Mouse (Mus musculus) liver (tissue): Measurements from ENCODE around the gene 6430548M08Rik.

Experiments used
- DNase-seq: peaks from one replicate; pipeline ENCODE4 v3.0.0-alpha.2; 2020; ENCODE audit warnings: mixed read lengths

Gene 6430548M08Rik

DNA sequence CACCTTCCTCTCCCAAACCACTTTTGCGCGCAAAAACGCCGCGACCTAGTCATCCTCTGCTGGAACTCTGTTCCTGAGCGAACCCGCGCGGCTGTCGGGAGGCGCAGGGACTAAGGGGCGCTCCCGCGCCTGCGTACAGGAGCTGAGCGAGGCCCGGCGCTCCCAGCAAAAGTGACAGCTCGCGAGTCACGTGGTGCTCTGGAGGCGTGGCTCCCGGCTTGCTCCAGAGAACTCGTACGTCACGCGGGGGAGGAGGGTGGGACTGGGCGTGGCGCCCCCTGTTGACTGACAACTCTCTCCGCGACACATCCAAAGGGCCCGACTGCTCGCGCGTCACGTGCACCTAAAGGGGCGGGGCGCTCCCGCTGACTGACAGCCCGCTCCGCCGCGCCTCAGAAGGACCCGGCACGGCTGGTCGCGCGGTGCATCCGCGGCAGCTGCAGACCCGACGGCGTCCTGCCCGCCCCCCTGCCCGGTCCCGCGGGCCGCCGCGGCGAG is at the start of gene 6430548M08Rik:
Gene 6430548M08Rik, plus strand, starts transcription at position 395 of the 498 bp plus-strand sequence.
- DNase-seq = peak; percentile 100

- no peak for DNase-seq
Measured at GRCm38 (mm10) chr8:120065611-120066010, 48.3 kb upstream of the 6430548M08Rik start.

GRCm38 (mm10) chr8:120066226-120066625 is 47.7 kb upstream of the 6430548M08Rik start:
- DNase-seq = no peak

GRCm38 (mm10) chr8:120067936-120068668 is 45.9 kb upstream of the 6430548M08Rik start:
- no peak for DNase-seq

GRCm38 (mm10) chr8:120071684-120072083 is 42.3 kb upstream of the 6430548M08Rik start:
- peak; percentile 79 for DNase-seq

DNA sequence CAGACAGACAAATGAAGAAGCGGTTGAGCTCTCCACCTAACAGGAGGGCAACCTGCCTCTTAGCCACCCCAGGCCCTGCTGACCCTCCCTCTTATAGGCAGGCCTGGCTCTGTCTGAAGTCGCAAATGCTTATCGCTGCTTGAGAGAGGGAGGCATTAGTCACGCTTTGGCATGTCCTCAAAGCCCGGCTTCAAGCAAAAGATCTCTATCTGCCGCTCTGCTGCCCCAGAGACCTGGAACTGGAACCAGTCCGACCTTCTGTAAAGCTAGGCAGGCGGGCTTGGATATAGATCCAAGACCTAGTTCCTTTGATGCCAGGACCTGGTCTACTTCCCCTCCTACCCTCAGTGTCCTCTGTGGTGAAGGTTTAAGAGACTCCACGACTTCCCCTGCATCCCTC is 41.7 kb upstream of the 6430548M08Rik start:
- no peak for DNase-seq

- no peak for DNase-seq
Measured at GRCm38 (mm10) chr8:120072827-120073226, 41.1 kb upstream of the 6430548M08Rik start.

DNA sequence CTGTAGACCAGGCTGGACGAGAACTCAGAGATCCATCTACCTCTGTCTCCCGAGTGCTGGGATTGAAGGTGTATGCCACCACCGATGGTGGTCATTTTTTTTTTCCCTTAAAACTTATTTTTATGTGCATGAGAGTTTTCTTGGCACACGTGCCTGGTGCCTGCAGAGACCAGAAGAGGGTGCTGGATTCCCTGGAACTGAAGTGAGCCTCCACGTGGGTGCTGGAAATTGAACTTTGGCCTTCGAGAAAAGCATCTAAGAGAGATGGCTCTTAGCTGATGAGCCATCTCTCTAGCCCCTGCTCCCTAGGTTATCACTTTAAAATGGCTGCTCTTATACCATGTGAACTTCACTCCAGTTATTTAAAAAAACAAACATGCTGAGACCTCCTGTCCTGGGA is 39.4 kb upstream of the 6430548M08Rik start:
- DNase-seq = no peak

- DNase-seq = no peak
Measured at GRCm38 (mm10) chr8:120075347-120075746, 38.6 kb upstream of the 6430548M08Rik start.

- peak; percentile 80 for DNase-seq
Measured at GRCm38 (mm10) chr8:120078080-120078479, 35.9 kb upstream of the 6430548M08Rik start.

DNA sequence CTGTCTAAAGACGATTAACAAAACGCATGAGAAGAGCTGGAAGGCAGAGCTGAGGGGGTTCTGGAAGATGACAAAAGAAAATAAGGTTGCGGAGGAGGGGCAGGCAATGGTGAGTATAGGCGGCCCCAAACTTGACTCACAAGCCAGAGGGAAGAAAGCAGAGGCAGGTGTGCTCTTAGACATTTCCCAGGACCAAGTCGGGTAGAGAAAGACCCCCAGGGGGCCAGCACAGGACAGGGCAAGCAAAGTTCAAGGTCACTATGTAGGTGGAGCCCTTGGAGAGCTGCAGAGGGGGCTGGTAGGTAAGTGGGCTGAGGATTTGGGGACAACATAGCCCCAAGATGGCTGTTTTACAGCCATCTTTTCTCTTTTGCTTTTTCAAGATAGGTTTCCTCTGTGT is 34.6 kb upstream of the 6430548M08Rik start:
- DNase-seq = no peak

- no peak for DNase-seq
Measured at GRCm38 (mm10) chr8:120083261-120083660, 30.7 kb upstream of the 6430548M08Rik start.

DNA sequence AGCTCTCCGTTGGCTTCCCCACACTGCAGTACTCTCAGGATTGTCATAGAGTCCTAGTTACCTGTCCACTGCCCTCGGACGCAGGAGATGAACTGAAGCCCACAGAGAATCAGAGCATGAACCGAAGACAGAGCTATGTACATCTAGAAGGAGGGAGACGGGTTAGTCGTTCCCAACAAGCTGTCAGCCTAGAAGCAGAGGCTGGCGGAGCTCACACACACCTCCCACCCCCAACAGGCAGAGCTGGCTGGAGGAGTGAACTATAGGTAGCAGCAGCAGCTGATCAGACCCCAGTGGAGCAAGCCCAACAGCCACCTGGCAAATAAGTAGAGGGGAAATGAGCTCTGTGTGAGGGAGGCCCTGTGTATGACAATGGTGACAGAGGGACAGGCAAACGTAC is 29.2 kb upstream of the 6430548M08Rik start:
- DNase-seq = no peak

DNA sequence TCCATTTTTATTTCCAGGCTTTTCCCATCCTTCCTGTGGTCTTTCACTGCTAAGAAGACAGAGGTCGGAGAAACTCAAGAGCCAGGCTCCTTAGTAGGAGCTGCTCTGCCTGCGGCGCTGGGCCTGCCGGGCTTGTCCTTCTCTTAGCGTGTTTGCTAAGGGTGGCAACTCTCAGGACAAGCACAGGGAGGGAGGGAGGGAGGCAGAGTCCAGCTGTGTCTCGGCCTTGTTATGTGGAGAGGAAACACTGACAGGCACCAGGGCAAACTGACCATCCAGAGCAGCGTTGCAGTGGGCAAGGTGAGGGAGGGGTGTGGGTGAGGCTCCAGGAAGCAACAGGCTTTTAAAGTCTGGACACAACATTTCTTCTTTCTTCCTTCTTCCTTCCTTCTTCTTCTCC is 24.4 kb upstream of the 6430548M08Rik start:
- no peak for DNase-seq

- DNase-seq = no peak
Measured at GRCm38 (mm10) chr8:120091032-120091431, 22.9 kb upstream of the 6430548M08Rik start.

DNA sequence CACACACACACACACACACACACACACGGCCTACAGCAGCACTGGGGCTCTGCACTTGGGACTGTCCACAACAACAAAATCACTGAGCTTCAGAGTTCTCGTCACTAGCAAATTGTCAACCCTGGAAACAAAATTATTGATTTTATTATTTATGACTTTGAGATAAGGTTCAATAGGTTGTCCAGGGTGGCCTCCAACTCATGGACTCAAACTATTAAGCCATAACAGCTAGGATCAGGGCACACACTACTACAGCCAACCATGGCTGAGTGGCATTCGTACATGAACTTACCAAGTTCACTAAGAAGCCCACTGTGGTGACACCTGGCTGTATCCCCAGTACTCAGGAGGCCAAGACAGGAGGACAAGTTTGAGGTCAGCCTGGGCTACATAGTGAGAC is 20.8 kb upstream of the 6430548M08Rik start:
- DNase-seq = no peak

GRCm38 (mm10) chr8:120094801-120095200 is 19.2 kb upstream of the 6430548M08Rik start:
- DNase-seq = no peak

DNA sequence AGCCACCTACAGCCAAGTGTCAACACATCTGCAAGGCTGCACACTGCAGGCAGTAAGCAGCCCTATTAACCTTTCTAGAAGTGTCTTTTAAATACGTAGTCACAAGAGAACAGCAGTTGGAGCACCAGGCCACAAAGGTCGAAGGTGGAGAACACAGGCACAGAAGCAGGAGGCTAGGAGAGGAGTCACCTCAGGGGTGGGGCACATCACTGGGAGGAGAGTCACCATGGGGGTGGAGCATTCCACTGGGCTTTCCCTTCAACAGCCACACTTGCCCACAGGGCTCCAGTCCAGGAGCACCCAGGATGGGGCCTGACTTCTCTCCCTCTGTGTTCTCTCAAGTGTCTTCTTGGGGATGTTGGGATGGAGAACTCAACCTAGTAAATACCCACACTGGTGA is 17.5 kb upstream of the 6430548M08Rik start:
- peak; percentile 22 for DNase-seq

GRCm38 (mm10) chr8:120100388-120101067 is 13.4 kb upstream of the 6430548M08Rik start:
- DNase-seq = no peak

- peak; percentile 77 for DNase-seq
Measured at GRCm38 (mm10) chr8:120101068-120101972, 12.6 kb upstream of the 6430548M08Rik start, which contains the start of gene Zdhhc7. Gene Zdhhc7, minus strand, starts transcription at chr8:120101482.

GRCm38 (mm10) chr8:120103916-120104315 is 10.0 kb upstream of the 6430548M08Rik start:
- DNase-seq = no peak

DNA sequence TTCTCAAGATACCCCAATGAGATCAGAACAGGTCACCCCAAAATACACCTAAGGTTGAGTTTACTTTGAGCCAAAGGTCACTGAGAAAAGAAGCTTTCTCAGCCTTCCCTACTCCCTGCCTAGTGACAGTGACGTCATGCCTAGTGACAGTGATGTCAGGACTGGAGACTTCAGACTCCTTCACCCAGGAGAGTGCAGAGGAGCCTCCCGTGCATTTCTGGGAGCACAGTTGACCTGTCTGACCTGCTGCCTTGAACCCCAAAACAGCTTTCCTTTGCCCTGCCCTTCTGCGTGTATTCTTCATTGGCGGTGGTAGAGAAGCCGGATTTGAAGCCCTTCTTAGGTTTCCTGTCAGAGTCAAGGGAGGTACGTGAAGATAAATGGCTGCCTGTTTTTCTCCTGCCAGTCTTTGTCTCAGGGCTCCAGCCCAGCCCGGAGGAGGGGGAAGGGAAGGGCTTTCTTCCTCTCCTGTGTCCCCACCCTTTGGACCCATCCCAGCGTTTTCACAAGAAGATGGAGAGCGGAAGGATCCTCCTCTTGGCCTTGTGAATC is 9.2 kb upstream of the 6430548M08Rik start:
- no peak for DNase-seq

GRCm38 (mm10) chr8:120109149-120109548 is 4.8 kb upstream of the 6430548M08Rik start:
- peak; percentile 20 for DNase-seq
